Mouse (Mus musculus): ENCODE results near the gene Taar7d. TPM values are rescaled to one million over a fixed set of nuclear protein-coding genes. Genes with fewer than 3 reads are reported as not detected.

Gene Taar7d
- polyA plus RNA-seq (2021; fragmentation: Nextera tagmentation), result not detected in 2 replicates
- long read RNA-seq, experiment 1, result 0 reads
- long read RNA-seq, experiment 2, result 0 reads

GRCm38 (mm10) chr10:24026922-24027321 is at the start of gene Taar7d:
Gene Taar7d (plus strand): TSS chr10:24027222.

GRCm38 (mm10) chr10:23985546-23985945 is 41.5 kb upstream of the Taar7d start, which contains the start of gene Taar6:
Gene Taar6 (minus strand): TSS chr10:23985646.

GRCm38 (mm10) chr10:23993381-23993780 is 33.6 kb upstream of the Taar7d start, which contains the start of gene Taar7a:
Gene Taar7a (minus strand): TSS chr10:23993481.

GRCm38 (mm10) chr10:23999639-24000038 is 27.4 kb upstream of the Taar7d start, which contains the start of gene Taar7b:
Gene Taar7b (plus strand): TSS chr10:23999939.

GRCm38 (mm10) chr10:24037314-24037713 is 10.3 kb downstream of the Taar7d start, which contains the start of gene Taar7e:
Gene Taar7e (plus strand): TSS chr10:24037614.

GRCm38 (mm10) chr10:24049210-24049609 is 22.2 kb downstream of the Taar7d start, which contains the start of gene Taar7f:
Gene Taar7f (plus strand): TSS chr10:24049510.

GRCm38 (mm10) chr10:24076200-24076599 is 49.2 kb downstream of the Taar7d start, which contains the start of gene Taar8a:
Gene Taar8a (plus strand): TSS chr10:24076500.

Other genes starting within 250 kb of the Taar7d start
- gene Rps12, start 239.9 kb upstream of the Taar7d start, polyA plus RNA-seq (2021; fragmentation: Nextera tagmentation), result 922 and 942 TPM in 2 replicates
- gene Slc18b1, start 230.2 kb upstream of the Taar7d start, polyA plus RNA-seq (2021; fragmentation: Nextera tagmentation), result 14.3 and 15.9 TPM in 2 replicates
- gene Vnn3, start 175.8 kb upstream of the Taar7d start, polyA plus RNA-seq (2021; fragmentation: Nextera tagmentation), result not detected in 2 replicates
- 0.15 and 0.20 TPM in 2 replicates for gene Vnn1, start 132.5 kb upstream of the Taar7d start, polyA plus RNA-seq (2021; fragmentation: Nextera tagmentation)
- gene Taar1, start 106.9 kb upstream of the Taar7d start, polyA plus RNA-seq (2021; fragmentation: Nextera tagmentation), result not detected in 2 replicates
- not detected in 2 replicates for gene Taar2, start 88.7 kb upstream of the Taar7d start, polyA plus RNA-seq (2021; fragmentation: Nextera tagmentation)
- gene Taar3, start 77.7 kb upstream of the Taar7d start, polyA plus RNA-seq (2021; fragmentation: Nextera tagmentation), result not detected in 2 replicates
- not detected in 2 replicates for gene Taar4, start 66.7 kb upstream of the Taar7d start, polyA plus RNA-seq (2021; fragmentation: Nextera tagmentation)
- gene Taar5, start 56.5 kb upstream of the Taar7d start, polyA plus RNA-seq (2021; fragmentation: Nextera tagmentation), result not detected in 2 replicates
- gene Taar6, start 41.6 kb upstream of the Taar7d start, polyA plus RNA-seq (2021; fragmentation: Nextera tagmentation), result not detected in 2 replicates
- not detected in 2 replicates for gene Taar7a, start 33.7 kb upstream of the Taar7d start, polyA plus RNA-seq (2021; fragmentation: Nextera tagmentation)
- gene Taar7b, start 27.3 kb upstream of the Taar7d start, polyA plus RNA-seq (2021; fragmentation: Nextera tagmentation), result not detected in 2 replicates
- gene Taar7e, start 10.4 kb downstream of the Taar7d start, polyA plus RNA-seq (2021; fragmentation: Nextera tagmentation), result not detected in 2 replicates
- gene Taar7f, start 22.3 kb downstream of the Taar7d start, polyA plus RNA-seq (2021; fragmentation: Nextera tagmentation), result not detected in 2 replicates
- gene Taar8a, start 49.3 kb downstream of the Taar7d start, polyA plus RNA-seq (2021; fragmentation: Nextera tagmentation), result not detected in 2 replicates
- gene Taar8b, start 65.1 kb downstream of the Taar7d start, polyA plus RNA-seq (2021; fragmentation: Nextera tagmentation), result not detected in 2 replicates
- gene Taar8c, start 74.7 kb downstream of the Taar7d start, polyA plus RNA-seq (2021; fragmentation: Nextera tagmentation), result not detected in 2 replicates
- not detected in 2 replicates for gene Taar9, start 82.3 kb downstream of the Taar7d start, polyA plus RNA-seq (2021; fragmentation: Nextera tagmentation)
- gene Stx7, start 122.1 kb downstream of the Taar7d start, polyA plus RNA-seq (2021; fragmentation: Nextera tagmentation), result 176 and 202 TPM in 2 replicates
- 3.4 and 4.2 TPM in 2 replicates for gene Moxd1, start 196.3 kb downstream of the Taar7d start, polyA plus RNA-seq (2021; fragmentation: Nextera tagmentation)

Measured in layer of hippocampus, adult 6 months (tissue).